Mouse (Mus musculus): ENCODE measurements around the gene Fmo2.

- TF ChIP-seq EP300 (IDR thresholded peaks at IDR 0.05; ENCODE audit: low read depth) (no peak), CTCF (IDR thresholded peaks at IDR 0.05; ENCODE audit: low read depth) (no peak)
Observed at GRCm38 (mm10) chr1:162847554-162847953, 51.0 kb downstream of the Fmo2 start.
